Mouse (Mus musculus) retina, postnatal 7 days (tissue): ENCODE results near the gene Sf1.

ENCODE experiments used
- DNase-seq: peaks from one replicate; pipeline ENCODE4 v3.0.0-alpha.2; 2012; ENCODE audit warnings: low read depth, low spot score

Gene Sf1

GRCm38 (mm10) chr19:6374571-6374970 is 11.1 kb downstream of the Sf1 start:
- DNase-seq = no peak

GRCm38 (mm10) chr19:6375423-6376254 is 12.1 kb downstream of the Sf1 start:
- no peak for DNase-seq

- DNase-seq = no peak
These were observed 12.7 kb downstream of the Sf1 start for GRCm38 (mm10) chr19:6376255-6376564.

GRCm38 (mm10) chr19:6376643-6377042 is 13.2 kb downstream of the Sf1 start:
- no peak for DNase-seq

- no peak for DNase-seq
These were observed 14.0 kb downstream of the Sf1 start for GRCm38 (mm10) chr19:6377327-6378040.

- DNase-seq = no peak
These were observed 17.1 kb downstream of the Sf1 start for GRCm38 (mm10) chr19:6380411-6381166.

GRCm38 (mm10) chr19:6381238-6381637 is 17.7 kb downstream of the Sf1 start:
- no peak for DNase-seq

- DNase-seq = no peak
These were observed 18.9 kb downstream of the Sf1 start for GRCm38 (mm10) chr19:6382323-6382924.

GRCm38 (mm10) chr19:6383470-6383869 is 20.0 kb downstream of the Sf1 start:
- no peak for DNase-seq

GRCm38 (mm10) chr19:6384128-6384527 is 20.6 kb downstream of the Sf1 start, which contains the start of gene Pygm:
Gene Pygm, plus strand, starts transcription at chr19:6384399.
- DNase-seq = peak; percentile 58

- no peak for DNase-seq
These were observed 21.5 kb downstream of the Sf1 start for GRCm38 (mm10) chr19:6384954-6385353.

GRCm38 (mm10) chr19:6385419-6385818 is 21.9 kb downstream of the Sf1 start:
- no peak for DNase-seq

- DNase-seq = no peak
These were observed 22.3 kb downstream of the Sf1 start for GRCm38 (mm10) chr19:6385821-6386220.

GRCm38 (mm10) chr19:6386234-6386633 is 22.7 kb downstream of the Sf1 start:
- no peak for DNase-seq

- DNase-seq = no peak
These were observed 24.5 kb downstream of the Sf1 start for GRCm38 (mm10) chr19:6388006-6388405.

GRCm38 (mm10) chr19:6389803-6390202 is 26.3 kb downstream of the Sf1 start:
- no peak for DNase-seq

- DNase-seq = no peak
These were observed 26.8 kb downstream of the Sf1 start for GRCm38 (mm10) chr19:6390251-6390650.

GRCm38 (mm10) chr19:6392743-6393393 is 29.4 kb downstream of the Sf1 start:
- DNase-seq = no peak

- DNase-seq = no peak
These were observed 30.1 kb downstream of the Sf1 start for GRCm38 (mm10) chr19:6393637-6394036.

GRCm38 (mm10) chr19:6396237-6396636 is 32.7 kb downstream of the Sf1 start:
- no peak for DNase-seq

- DNase-seq = no peak
These were observed 34.2 kb downstream of the Sf1 start for GRCm38 (mm10) chr19:6397582-6398249.
